Mouse (Mus musculus) left cerebral cortex, adult 9 months (tissue): Measurements from ENCODE around the gene Son.
A peak's percentile ranks its signal among the peaks of the same experiment; 100 is the strongest.

Experiments
- DNase-seq, 2 experiments: peaks; one replicate each; pipeline ENCODE4 v3.0.0; 2022; ENCODE audit warnings: low spot score in 2 of 2

The Son gene

GRCm38 (mm10) chr16:91647461-91648219, at the start of gene Son:
Gene Son (plus strand): TSS chr16:91647506.
- peak; percentile 94 to 97 for DNase-seq

- DNase-seq: peak; percentile 95 to 99
These were observed 49.7 kb upstream of the Son start, which contains the start of gene Tmem50b for GRCm38 (mm10) chr16:91597672-91598010. Gene Tmem50b (minus strand): TSS chr16:91597800.

GRCm38 (mm10) chr16:91599242-91599641, 48.1 kb upstream of the Son start:
- no peak for DNase-seq

DNA sequence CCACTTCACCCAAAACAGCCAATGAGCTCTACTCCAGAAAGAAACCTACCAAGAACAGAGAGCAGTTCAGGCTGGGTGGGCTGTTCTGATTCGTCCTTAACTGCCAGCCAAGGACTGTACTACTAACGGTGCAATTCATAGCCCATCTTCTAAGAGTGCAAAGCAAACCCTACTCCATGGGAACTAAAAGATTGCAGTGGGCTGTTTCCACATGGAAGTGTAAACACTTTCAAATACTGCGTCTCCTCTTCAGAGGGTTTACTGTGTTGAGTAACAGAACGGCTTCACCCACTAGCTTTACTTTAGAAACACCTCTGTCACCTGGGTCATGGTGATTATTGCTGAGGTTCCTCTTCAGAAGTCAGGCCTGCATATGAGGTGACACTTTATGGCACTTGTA, 46.2 kb upstream of the Son start:
- no peak for DNase-seq

DNA sequence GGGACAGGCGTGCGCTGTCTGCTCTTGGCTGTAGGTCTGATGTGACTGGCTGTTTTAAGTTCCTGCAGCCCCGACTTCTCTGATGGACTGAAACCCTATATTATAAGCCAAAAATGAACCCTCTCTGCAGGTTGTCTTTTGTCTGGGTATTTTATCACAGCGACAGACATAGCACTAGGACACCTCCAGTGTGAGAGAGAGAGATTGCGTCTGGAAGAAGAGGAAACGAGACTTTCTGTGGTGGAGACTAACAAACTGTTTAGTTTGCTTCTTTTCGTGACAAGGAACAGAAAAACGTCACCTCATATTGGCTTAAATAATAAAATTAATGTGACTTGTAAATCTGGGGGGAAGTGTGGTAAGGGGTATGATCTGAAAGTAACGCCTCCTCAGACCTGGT, 45.6 kb upstream of the Son start:
- no peak for DNase-seq

DNA sequence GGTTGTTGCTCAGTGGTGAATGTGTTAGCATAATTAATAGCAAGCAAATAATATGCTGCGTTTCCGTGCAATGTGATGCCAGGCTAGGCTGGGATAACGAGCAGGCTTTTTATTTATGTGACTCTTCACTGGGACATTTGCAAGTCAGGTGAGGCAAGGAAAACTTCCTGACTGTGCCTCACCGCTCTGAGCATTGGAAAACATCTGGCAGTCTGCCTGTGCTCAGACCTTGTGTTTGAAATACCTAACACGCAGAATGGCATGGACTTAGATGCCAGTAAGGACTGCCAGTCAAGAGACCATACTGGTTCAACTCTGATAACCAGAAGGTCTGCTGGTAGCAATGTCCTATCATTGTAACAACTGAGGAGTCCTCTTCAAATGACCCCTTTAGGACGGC, 42.1 kb upstream of the Son start:
- DNase-seq: no peak

DNA sequence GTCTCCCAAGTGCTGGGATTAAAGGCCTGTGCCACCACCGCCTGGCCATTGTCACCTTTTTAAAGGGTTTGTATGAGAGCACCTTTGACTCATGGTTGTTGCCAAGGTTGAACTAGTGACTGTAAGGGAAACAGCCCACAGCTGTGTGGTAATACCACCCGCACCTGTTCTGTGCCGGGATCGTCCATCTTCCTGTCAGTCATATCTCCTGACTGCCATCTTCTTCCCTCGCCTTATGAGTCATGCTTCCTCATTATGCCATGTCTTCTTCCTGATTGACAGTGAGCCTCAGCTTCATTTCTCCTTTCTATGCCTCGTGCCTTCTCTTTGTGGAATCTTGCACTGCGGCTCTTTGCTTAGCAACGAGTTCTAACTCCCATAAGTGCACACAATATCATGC, 40.3 kb upstream of the Son start:
- DNase-seq: no peak

GRCm38 (mm10) chr16:91609501-91610245, 37.6 kb upstream of the Son start:
- DNase-seq: no peak

GRCm38 (mm10) chr16:91611248-91611647, 36.1 kb upstream of the Son start:
- no peak for DNase-seq

- DNase-seq: no peak
These were observed 34.8 kb upstream of the Son start for GRCm38 (mm10) chr16:91612525-91612924.

DNA sequence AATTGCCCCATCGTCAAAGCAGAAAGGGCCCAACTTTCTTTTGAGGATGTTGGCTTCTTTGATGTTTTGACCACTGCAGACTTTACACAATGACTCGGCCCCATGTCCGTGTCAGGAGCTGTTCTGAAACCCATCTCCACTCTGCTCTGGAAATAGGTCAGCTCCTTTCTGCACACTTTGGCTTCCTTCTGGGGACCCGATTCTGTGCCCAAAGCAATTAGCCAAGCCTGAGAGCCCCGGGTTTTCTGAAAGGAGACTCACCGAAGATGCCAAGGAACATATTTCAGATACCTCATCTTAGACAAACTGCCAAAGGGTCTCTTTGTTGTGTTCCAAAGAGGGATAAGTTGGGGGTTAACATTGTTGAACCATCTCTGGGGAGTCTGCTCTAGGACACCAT, 32.8 kb upstream of the Son start:
- no peak for DNase-seq

GRCm38 (mm10) chr16:91618511-91619501, 28.5 kb upstream of the Son start, which contains the start of gene Dnajc28:
Gene Dnajc28 (minus strand): TSS chr16:91619026.
- DNase-seq: peak; percentile 53 to 84

- no peak for DNase-seq
These were observed 27.1 kb upstream of the Son start for GRCm38 (mm10) chr16:91620185-91620584.

DNA sequence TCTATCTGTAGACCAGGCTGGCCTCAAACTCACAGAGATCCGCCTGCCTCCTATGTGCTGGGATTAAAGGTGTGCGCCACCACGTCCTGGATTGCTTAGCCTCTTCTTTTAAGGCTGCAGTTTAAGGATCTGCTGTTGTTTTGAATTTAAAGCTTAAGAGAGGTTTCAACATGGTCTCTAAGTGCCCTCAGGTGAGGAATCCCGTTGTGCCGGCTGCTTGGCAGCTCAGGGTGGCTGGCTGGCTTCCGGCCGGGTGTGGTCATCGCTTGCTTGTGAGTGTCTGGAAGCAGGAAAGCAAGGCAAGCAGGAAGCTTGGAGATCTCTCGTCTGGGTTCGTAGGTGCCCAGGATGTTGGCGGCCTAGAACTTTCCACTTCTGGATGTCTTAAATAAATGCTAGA, 26.3 kb upstream of the Son start:
- DNase-seq: no peak

GRCm38 (mm10) chr16:91623074-91623473, 24.2 kb upstream of the Son start:
- no peak for DNase-seq

- peak in 1 of 2 experiments; percentile 37 for DNase-seq
These were observed 19.5 kb upstream of the Son start for GRCm38 (mm10) chr16:91627831-91628230.

- no peak for DNase-seq
These were observed 18.6 kb upstream of the Son start for GRCm38 (mm10) chr16:91628673-91629072.

DNA sequence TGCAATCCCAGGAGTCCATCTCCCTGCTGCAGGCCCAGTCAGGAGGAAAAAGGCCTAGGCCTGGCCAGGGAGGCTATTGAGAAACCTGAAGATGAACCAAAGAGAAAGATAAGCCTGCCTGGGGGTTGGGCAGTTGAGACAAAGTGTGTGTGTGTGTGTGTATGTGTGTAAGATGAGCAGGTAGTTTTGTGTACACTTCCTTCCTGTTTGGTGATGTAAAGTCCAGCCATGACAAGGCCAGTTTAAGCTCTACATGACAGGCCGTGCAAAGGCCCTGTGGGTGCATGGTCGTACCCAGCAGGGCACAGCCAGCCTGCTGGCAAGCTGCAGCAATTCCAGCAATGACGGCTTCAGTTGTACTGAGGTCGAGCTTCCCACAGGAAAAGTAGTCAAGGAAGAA, 17.6 kb upstream of the Son start:
- DNase-seq: no peak

- no peak for DNase-seq
These were observed 16.7 kb upstream of the Son start for GRCm38 (mm10) chr16:91630584-91630983.

GRCm38 (mm10) chr16:91632439-91632838, 14.9 kb upstream of the Son start:
- peak in 1 of 2 experiments; percentile 37 for DNase-seq

- DNase-seq: no peak
These were observed 14.4 kb upstream of the Son start for GRCm38 (mm10) chr16:91632940-91633339.

GRCm38 (mm10) chr16:91633641-91634040, 13.7 kb upstream of the Son start:
- no peak for DNase-seq
